8 mouse cellular contexts compared by ENCODE assay signal in genomic region chr1:172200871-172201447, GRCm38 (mm10). TPM values are rescaled to one million over a fixed set of nuclear protein-coding genes. Genes with fewer than 3 reads are reported as not detected.
DNase-seq lines count a peak whose midpoint lies in the region; ATAC-seq and TF ChIP-seq lines count a peak whose summit lies in the region.
"Had no signal": no experiment of that assay in that cellular context is flagged by ENCODE, and none has a peak within 500 bp of the region (broad histone marks: within the 10 kb centered on the region; RNA-seq: fewer than 3 reads in every experiment).

No protein-coding gene starts in this region.

- TF ChIP-seq CTCF in lung, adult 2 months (IDR thresholded peaks at IDR 0.05; ENCODE audit: insufficient read depth, low read length), result no peak

- no peak overlapping the region for H3K4me3 ChIP-seq in embryonic facial prominence, embryonic 13.5 days
- H3K4me3 ChIP-seq in midbrain, embryonic 14.5 days (replicated peaks; ENCODE audit: low read depth, low read length), result no peak overlapping the region; the same call in 1 of the 2 replicates
- H3K4me3 ChIP-seq in lung, adult 2 months (replicated peaks; ENCODE audit: extremely low read depth, low read depth, low read length), result no peak overlapping the region
- H3K4me3 ChIP-seq: liver, embryonic 13.5 days had no signal

- H3K4me1 ChIP-seq in embryonic facial prominence, embryonic 13.5 days, result peaks cover 59% of the 10 kb centered on the region
- H3K4me1 ChIP-seq in midbrain, embryonic 14.5 days (ENCODE audit: control insufficient read depth, insufficient read depth, low read length), result peaks cover 59% of the 10 kb centered on the region
- peaks cover 24% of the 10 kb centered on the region for H3K4me1 ChIP-seq in lung, adult 2 months (ENCODE audit: control insufficient read depth, insufficient read depth, low read length)

- H3K27me3 ChIP-seq in embryonic facial prominence, embryonic 13.5 days, result no peaks in the 10 kb centered on the region
- no peaks in the 10 kb centered on the region for H3K27me3 ChIP-seq in midbrain, embryonic 14.5 days (ENCODE audit: control insufficient read depth, insufficient read depth, low read length)

- H3K9me3 ChIP-seq in embryonic facial prominence, embryonic 13.5 days, result no peaks in the 10 kb centered on the region
- H3K9me3 ChIP-seq in midbrain, embryonic 14.5 days (ENCODE audit: control insufficient read depth, low read length), result no peaks in the 10 kb centered on the region
- H3K9me3 ChIP-seq: liver, embryonic 13.5 days had no signal

- no peak overlapping the region for H3K4me2 ChIP-seq in embryonic facial prominence, embryonic 13.5 days
- H3K4me2 ChIP-seq in midbrain, embryonic 14.5 days (ENCODE audit: low read length), result peak overlapping the region; percentile 81
- H3K4me2 ChIP-seq: liver, embryonic 13.5 days had no signal

- no peak for TF ChIP-seq POLR2A in lung, adult 2 months (IDR thresholded peaks at IDR 0.05; ENCODE audit: borderline replicate concordance, extremely low read depth, low read depth, low read length)

- peak overlapping the region; percentile 32; the same call in 1 of the 2 replicates for H3K9ac ChIP-seq in embryonic facial prominence, embryonic 13.5 days
- H3K9ac ChIP-seq in midbrain, embryonic 14.5 days (replicated peaks; ENCODE audit: low read length), result peak overlapping the region; percentile 17; the same call in 1 of the 2 replicates
- H3K9ac ChIP-seq: liver, embryonic 13.5 days had no signal

- H3K36me3 ChIP-seq in embryonic facial prominence, embryonic 13.5 days, result peaks cover 48% of the 10 kb centered on the region
- peaks cover 46% of the 10 kb centered on the region for H3K36me3 ChIP-seq in midbrain, embryonic 14.5 days (ENCODE audit: control insufficient read depth, insufficient read depth, low read length)

- 29% methylated on average over 7 of the region's 7 CpGs for WGBS in embryonic facial prominence, embryonic 13.5 days
- 2% methylated on average over 7 of the region's 7 CpGs for WGBS in midbrain, embryonic 14.5 days
- 42% methylated on average over 7 of the region's 7 CpGs for WGBS in lung, adult 2 months

- DNase-seq in ES-CJ7 (ENCODE audit: low read depth, low spot score) (peak; percentile 51), MN1 (ENCODE audit: low spot score) (peak; percentile 70)
- peak; percentile 71 to 88 for DNase-seq in layer of hippocampus, adult 18-20 months (ENCODE audit: low spot score in 2 of 2)
- peak; percentile 93 for DNase-seq in midbrain, embryonic 14.5 days
- no peak for DNase-seq in yolk sac, embryonic 10.5 days (ENCODE audit: low spot score)
- DNase-seq in lung, adult 2 months, result no peak
- DNase-seq: liver, embryonic 13.5 days had no signal

- no peak for ATAC-seq in embryonic facial prominence, embryonic 13.5 days (ENCODE audit: insufficient number of reproducible peaks, insufficient read depth, low FRiP score, low TSS enrichment, low read depth)
- ATAC-seq in midbrain, embryonic 14.5 days (ENCODE audit: low FRiP score, low TSS enrichment), result peak; percentile 64

- peak overlapping the region; percentile 66 for H3K27ac ChIP-seq in embryonic facial prominence, embryonic 13.5 days
- H3K27ac ChIP-seq in midbrain, embryonic 14.5 days (replicated peaks; ENCODE audit: low read depth, low read length), result peak overlapping the region; percentile 91
- H3K27ac ChIP-seq: liver, embryonic 13.5 days had no signal

RNA-seq across cellular contexts. Expression of gene Pea15a, which starts 5.6 kb away (rescaled TPM):
- polyA plus RNA-seq in embryonic facial prominence, embryonic 13.5 days (2015; fragmentation: Nextera tagmentation; extraction: Ambion mirVana), result 79.3 and 83.7 TPM in 2 replicates
- total RNA-seq in layer of hippocampus, adult 18-20 months (2021), result 100 to 1,000 TPM; 445 to 478 TPM
- polyA plus RNA-seq in midbrain, embryonic 14.5 days (2014; fragmentation: Nextera tagmentation; extraction: Ambion mirVana), result 314 and 385 TPM in 2 replicates
- 88.2 and 137 TPM in 2 replicates for polyA plus RNA-seq in lung, adult 2 months (2012; rRNA removed)

RNA-seq across cellular contexts. Expression of gene Casq1, which starts 18.7 kb away (rescaled TPM):
- polyA plus RNA-seq in embryonic facial prominence, embryonic 13.5 days (2015; fragmentation: Nextera tagmentation; extraction: Ambion mirVana), result 2.1 and 4.3 TPM in 2 replicates
- under 1 TPM; 0.54 to 0.71 TPM for total RNA-seq in layer of hippocampus, adult 18-20 months (2021)
- polyA plus RNA-seq in midbrain, embryonic 14.5 days (2014; fragmentation: Nextera tagmentation; extraction: Ambion mirVana), result 1.6 and 2.3 TPM in 2 replicates
- polyA plus RNA-seq in lung, adult 2 months (2012; rRNA removed), result 3.2 and 49.0 TPM in 2 replicates

RNA-seq across cellular contexts. Expression of gene Dcaf8, which starts 53.1 kb away (rescaled TPM):
- 150 and 153 TPM in 2 replicates for polyA plus RNA-seq in embryonic facial prominence, embryonic 13.5 days (2015; fragmentation: Nextera tagmentation; extraction: Ambion mirVana)
- 100 to 1,000 TPM; 111 to 115 TPM for total RNA-seq in layer of hippocampus, adult 18-20 months (2021)
- 63.5 and 79.8 TPM in 2 replicates for polyA plus RNA-seq in midbrain, embryonic 14.5 days (2014; fragmentation: Nextera tagmentation; extraction: Ambion mirVana)
- polyA plus RNA-seq in lung, adult 2 months (2012; rRNA removed), result 58.0 and 74.9 TPM in 2 replicates

RNA-seq across cellular contexts. Expression of gene Atp1a4, which starts 57.3 kb away (rescaled TPM):
- polyA plus RNA-seq in embryonic facial prominence, embryonic 13.5 days (2015; fragmentation: Nextera tagmentation; extraction: Ambion mirVana), result not detected in 2 replicates
- not detected for total RNA-seq in layer of hippocampus, adult 18-20 months (2021)
- not detected in 2 replicates for polyA plus RNA-seq in midbrain, embryonic 14.5 days (2014; fragmentation: Nextera tagmentation; extraction: Ambion mirVana)
- 0.05 and 1.2 TPM in 2 replicates for polyA plus RNA-seq in lung, adult 2 months (2012; rRNA removed)
- polyA plus RNA-seq: liver, embryonic 13.5 days had no signal

Comparison
In these comparisons a context has a peak if more than half of its experiments do, and no peak if none do; other contexts are left out.
1. DNase-seq: peak in ES-CJ7 (single experiment), MN1 (single experiment), layer of hippocampus, adult 18-20 months (2 of 2) and midbrain, embryonic 14.5 days (single experiment); none in yolk sac, embryonic 10.5 days (single experiment) and lung, adult 2 months (single experiment).